Mouse (Mus musculus) kidney, postnatal 14 days (tissue): ENCODE data around the gene Prl8a2.

Experiments
- DNase-seq: peaks from one replicate; pipeline ENCODE4 v3.0.0; 2022; ENCODE audit warnings: mixed read lengths

The Prl8a2 gene

DNA sequence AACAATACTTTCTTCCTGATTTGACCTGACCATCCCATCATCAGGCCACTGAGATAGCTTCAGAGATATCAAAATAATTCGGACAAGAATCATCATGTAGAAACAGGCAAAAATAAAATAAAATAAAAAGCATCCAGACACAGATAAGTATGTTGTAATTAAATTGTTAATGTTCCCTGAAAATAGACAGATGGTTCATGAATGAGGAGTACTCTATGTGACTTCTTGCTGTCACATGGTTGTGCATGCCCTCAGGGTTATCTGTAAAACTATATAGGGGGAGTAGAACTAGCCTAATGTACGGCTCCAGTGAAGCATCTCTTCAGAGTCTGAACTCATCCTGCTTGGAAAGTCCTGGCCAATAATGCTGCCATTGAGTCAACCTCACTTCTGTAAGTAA, at the start of gene Prl8a2:
TSS of gene Prl8a2 (plus strand) at position 301 of the 400 bp plus-strand sequence.
- DNase-seq: no peak

DNA sequence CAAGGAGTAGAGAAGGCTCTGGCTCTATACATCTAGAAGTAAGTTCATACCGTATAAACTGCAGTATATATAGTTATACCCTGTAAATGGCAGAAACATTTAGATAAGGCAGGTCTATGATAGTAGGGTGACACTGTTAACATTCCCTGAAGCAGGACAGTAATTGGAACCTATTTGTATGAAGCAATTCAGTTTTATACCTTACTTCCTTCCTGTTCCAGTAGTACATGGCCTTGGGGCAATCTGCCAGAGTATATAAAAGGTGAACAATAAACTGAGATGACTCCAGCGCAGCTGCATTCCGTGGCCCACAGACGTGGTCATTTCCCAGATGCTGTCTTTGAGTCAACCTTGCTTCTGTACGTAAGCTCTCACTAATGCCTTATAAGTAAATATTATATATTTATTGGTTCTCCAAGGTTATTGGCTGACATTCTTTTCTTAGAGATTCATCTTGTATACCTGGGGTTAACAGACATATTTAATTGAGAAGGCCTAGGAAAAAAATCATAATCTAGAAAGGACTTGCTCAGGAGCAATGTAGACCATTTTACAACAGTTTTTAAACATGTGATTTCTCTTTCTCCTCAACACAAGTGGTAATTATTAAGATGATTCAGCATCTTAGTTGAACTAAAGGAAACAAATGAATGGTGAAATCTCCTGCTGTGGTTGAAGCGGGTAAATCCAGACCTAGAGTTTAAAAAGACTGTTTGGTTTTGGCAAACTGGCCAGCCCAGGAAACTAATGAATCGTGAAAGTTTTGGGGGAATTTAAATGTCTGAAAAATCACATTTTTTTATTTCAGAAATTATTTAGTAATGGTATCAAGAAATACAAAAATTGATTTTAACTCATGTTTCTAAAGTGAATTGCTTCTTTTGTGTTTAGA, 32.9 kb upstream of the Prl8a2 start, which contains the start of gene Prl6a1:
TSS of gene Prl6a1 (plus strand) at position 294 of the 892 bp plus-strand sequence.
- DNase-seq: no peak

DNA sequence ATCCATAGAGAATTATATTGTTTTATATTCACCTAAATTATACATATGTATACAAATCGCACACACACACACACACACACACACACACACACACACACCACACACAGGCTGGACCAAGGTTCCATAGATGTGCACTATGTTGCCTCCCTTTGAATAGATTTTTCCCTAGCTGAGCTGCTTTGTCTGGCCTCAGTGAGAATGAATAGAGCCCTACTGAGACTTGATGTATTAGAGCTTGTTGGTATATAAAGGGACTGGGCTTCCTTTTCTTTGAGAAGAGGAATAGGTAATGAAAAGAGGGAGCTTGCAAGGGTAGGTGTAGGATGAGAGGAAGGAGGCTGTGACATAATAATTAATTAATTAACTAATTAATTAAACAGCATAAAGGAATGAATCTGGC, 10.5 kb upstream of the Prl8a2 start:
- DNase-seq: no peak

DNA sequence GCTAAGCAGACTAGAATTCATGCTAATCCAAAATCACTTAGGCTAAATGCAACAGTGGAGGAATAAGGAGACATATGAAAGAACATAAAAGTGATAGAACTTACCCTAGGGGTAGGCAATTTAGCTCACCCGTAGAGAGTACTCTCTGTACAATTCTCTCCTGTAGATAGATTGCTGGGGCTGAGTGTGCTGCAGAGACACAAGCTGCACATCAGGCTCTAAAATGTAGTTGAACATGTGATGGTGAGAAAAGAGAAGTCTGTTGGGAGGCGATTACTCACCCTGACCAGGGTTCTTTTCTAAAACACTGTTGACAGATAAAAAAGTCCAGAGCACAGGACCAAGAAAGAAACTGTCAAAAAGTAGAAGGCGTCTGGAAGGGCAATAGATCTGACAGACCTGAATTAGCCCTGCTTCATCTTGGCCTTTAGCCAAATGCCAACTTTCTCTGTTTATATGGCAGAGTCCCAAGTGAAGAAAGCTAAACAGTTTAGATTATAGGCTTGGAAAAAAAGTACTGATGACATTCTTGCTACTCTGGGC, 2.7 kb upstream of the Prl8a2 start:
- no peak for DNase-seq

DNA sequence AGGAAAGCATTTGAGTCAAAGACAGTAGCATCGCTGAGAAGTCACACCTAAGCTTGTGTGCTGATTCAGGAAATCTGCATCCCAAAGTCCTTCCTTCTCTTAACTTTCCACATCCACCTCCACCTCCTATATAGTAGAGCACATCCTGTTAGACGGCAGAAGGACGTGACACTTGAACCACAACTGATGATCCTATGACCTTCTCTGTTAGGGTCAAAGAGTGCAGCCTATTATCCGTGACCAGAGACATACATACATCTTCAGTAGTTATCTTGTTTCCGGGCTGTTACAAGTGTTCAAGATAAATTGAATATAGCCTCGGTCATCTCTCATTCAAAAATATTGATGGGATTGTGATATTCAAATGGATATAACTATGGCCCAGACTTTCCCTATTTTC, 45.3 kb downstream of the Prl8a2 start, which contains the start of gene Prl2b1:
TSS of gene Prl2b1 (minus strand) at position 101 of the 400 bp plus-strand sequence.
- no peak for DNase-seq

DNA sequence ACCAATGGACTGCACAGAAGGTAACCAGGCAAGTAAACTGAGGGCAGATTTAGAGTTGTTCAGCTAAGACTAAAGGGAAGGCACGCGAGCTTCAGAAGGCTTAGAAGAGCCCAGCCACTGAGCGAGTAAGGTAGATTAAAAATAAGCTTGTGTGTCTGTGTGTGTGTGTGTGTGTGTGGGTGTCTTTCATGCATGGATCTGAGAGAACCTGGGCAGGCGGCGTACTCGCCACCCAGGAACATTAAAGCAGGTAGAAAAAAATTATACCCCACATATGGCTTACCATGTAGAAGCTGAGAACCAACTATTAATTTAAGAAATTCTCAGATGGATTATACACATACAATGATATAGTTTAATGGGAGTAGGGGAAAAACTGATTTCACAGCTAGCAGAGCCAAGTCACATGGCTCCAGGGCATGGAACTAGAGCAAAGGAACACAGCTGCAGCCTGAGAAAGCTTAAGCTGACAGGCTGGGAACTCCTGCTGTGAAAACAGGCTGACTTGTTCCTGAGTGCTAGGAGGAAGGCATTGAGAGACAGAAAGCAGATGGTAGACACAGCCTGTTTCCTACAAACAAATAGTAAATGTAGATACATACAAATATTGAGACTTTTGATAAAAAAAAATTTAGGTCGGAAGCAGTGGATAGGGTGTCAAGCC, 53.7 kb downstream of the Prl8a2 start:
- DNase-seq: no peak
